Mouse (Mus musculus) intestine, embryonic 14.5 days (tissue): ENCODE results near the gene Gpr108. TPM values are rescaled to one million over a fixed set of nuclear protein-coding genes. Genes with fewer than 3 reads are reported as not detected.

Experiments used
- ATAC-seq: fragments of 200-750 bp; cut with Nextera tagmentation; replicated peaks from 2 replicates; pipeline ENCODE4 v1.8.0; 2017; ENCODE audit warnings: low read depth, moderate number of reproducible peaks, moderate TSS enrichment, moderate library complexity; ENCODE audit not compliant: low FRiP score, low TSS enrichment
- DNase-seq: peaks from one replicate; pipeline ENCODE4 v3.0.0-alpha.2; 2018; ENCODE audit warnings: low spot score
- H3K27ac ChIP-seq: fragments of 300-500 bp; sonication (generic); 2 replicates; pipeline ENCODE4 v1.5.1; 2014; ENCODE audit warnings: low read depth, mild to moderate bottlenecking, control low read depth
- H3K27me3 ChIP-seq: fragments of 300-500 bp; sonication (generic); replicated peaks from 2 replicates; pipeline ENCODE4 v1.6.1; 2014; ENCODE audit warnings: low read length, control low read depth; ENCODE audit not compliant: control insufficient read depth, insufficient read depth
- H3K36me3 ChIP-seq: fragments of 300-500 bp; sonication (generic); 2 replicates; pipeline ENCODE4 v1.6.1; 2014; ENCODE audit warnings: low read length, control low read depth; ENCODE audit not compliant: control insufficient read depth, insufficient read depth
- H3K4me1 ChIP-seq: fragments of 300-500 bp; sonication (generic); replicated peaks from 2 replicates; pipeline ENCODE4 v1.6.1; 2014; ENCODE audit warnings: low read length, control low read depth, mixed read lengths; ENCODE audit not compliant: control insufficient read depth, insufficient read depth
- H3K4me2 ChIP-seq: fragments of 300-500 bp; sonication (generic); 2 replicates; pipeline ENCODE4 v1.6.1; 2014; ENCODE audit warnings: low read length
- H3K4me3 ChIP-seq: fragments of 300-500 bp; sonication (generic); 2 replicates; pipeline ENCODE4 v1.5.1; 2014; ENCODE audit warnings: low read depth, low read length, control low read depth, mixed read lengths
- H3K9ac ChIP-seq: fragments of 300-500 bp; sonication (generic); 2 replicates; pipeline ENCODE4 v1.6.1; 2014; ENCODE audit warnings: mild to moderate bottlenecking, low read length
- H3K9me3 ChIP-seq: fragments of 300-500 bp; sonication (generic); 2 replicates; pipeline ENCODE4 v1.6.1; 2016; ENCODE audit warnings: low read length, control low read depth; ENCODE audit not compliant: control insufficient read depth
- WGBS: fragments of 180-500 bp; shearing (Covaris S2); extraction: QIAGEN DNeasy Blood & Tissue Kit; methylation state at CpG from one replicate; pipeline ENCODE4 v1.1.7; 2014; 5-methylcytosine and 5-hydroxymethylcytosine counted together
- polyA plus RNA-seq: library from polyadenylated mRNA; unstranded; fragments of >200 nt; fragmentation: Nextera tagmentation; extraction: Ambion mirVana; gene quantifications from 2 replicates; pipeline ENCODE4 v1.2.1, GENCODE M21; 2014

The Gpr108 gene
- polyA plus RNA-seq: 34.1 and 37.1 TPM in 2 replicates

- WGBS: under 1% methylated on average over 12 of the region's 12 CpGs
- Histone ChIP-seq H3K36me3 (peaks cover 17% of the 10 kb centered on the region), H3K27ac (peak within 1 kb of the TSS; percentile 95), H3K4me3 (peak within 1 kb of the TSS; percentile 81), H3K27me3 (no peaks in the 10 kb centered on the region), H3K9me3 (no peaks in the 10 kb centered on the region), H3K4me1 (peaks cover 5% of the 10 kb centered on the region; the same call in 1 of the 2 replicates), H3K9ac (peak within 1 kb of the TSS; percentile 76), H3K4me2 (peak within 1 kb of the TSS; percentile 92)
- DNase-seq: peak; percentile 91
- peak; percentile 63 for ATAC-seq
Measured at GRCm38 (mm10) chr17:57248201-57248699, at the start of gene Gpr108. TSS of gene Gpr108 (minus strand) at chr17:57248446.

GRCm38 (mm10) chr17:57297040-57297439, 48.8 kb upstream of the Gpr108 start:
- no peaks in the 10 kb centered on the region for H3K4me1 ChIP-seq
- no peak overlapping the region for H3K4me3 ChIP-seq
- WGBS: 86% methylated on average over 12 of the region's 12 CpGs
- H3K27me3 ChIP-seq: no peaks in the 10 kb centered on the region
- no peak for ATAC-seq
- H3K27ac ChIP-seq: no peak overlapping the region
- H3K36me3 ChIP-seq: no peaks in the 10 kb centered on the region
- no peaks in the 10 kb centered on the region for H3K9me3 ChIP-seq
- no peak for DNase-seq
- H3K9ac ChIP-seq: no peak overlapping the region
- H3K4me2 ChIP-seq: no peak overlapping the region

- no peak for ATAC-seq
- H3K4me1 ChIP-seq: no peaks in the 10 kb centered on the region
- no peaks in the 10 kb centered on the region for H3K9me3 ChIP-seq
- H3K9ac ChIP-seq: no peak overlapping the region
- H3K27ac ChIP-seq: no peak overlapping the region
- no peak overlapping the region for H3K4me2 ChIP-seq
- DNase-seq: no peak
- WGBS: 92% methylated on average over 9 of the region's 9 CpGs
- no peaks in the 10 kb centered on the region for H3K27me3 ChIP-seq
- H3K4me3 ChIP-seq: no peak overlapping the region
- H3K36me3 ChIP-seq: no peaks in the 10 kb centered on the region
Measured at GRCm38 (mm10) chr17:57295935-57296334, 47.7 kb upstream of the Gpr108 start.

- Histone ChIP-seq H3K36me3 (no peaks in the 10 kb centered on the region), H3K27me3 (no peaks in the 10 kb centered on the region), H3K4me3 (no peak overlapping the region), H3K9me3 (no peaks in the 10 kb centered on the region), H3K4me2 (no peak overlapping the region), H3K27ac (no peak overlapping the region), H3K4me1 (no peaks in the 10 kb centered on the region), H3K9ac (no peak overlapping the region)
- 92% methylated on average over 9 of the region's 9 CpGs for WGBS
- no peak for DNase-seq
- no peak for ATAC-seq
Measured at GRCm38 (mm10) chr17:57292968-57293367, 44.7 kb upstream of the Gpr108 start.

- no peak for DNase-seq
- no peak overlapping the region for H3K27ac ChIP-seq
- 81% methylated on average over 2 of the region's 2 CpGs for WGBS
- H3K36me3 ChIP-seq: no peaks in the 10 kb centered on the region
- no peak overlapping the region for H3K4me3 ChIP-seq
- no peak overlapping the region for H3K4me2 ChIP-seq
- ATAC-seq: no peak
- H3K4me1 ChIP-seq: no peaks in the 10 kb centered on the region
- no peaks in the 10 kb centered on the region for H3K27me3 ChIP-seq
- no peaks in the 10 kb centered on the region for H3K9me3 ChIP-seq
- H3K9ac ChIP-seq: no peak overlapping the region
Measured at GRCm38 (mm10) chr17:57292302-57292701, 44.1 kb upstream of the Gpr108 start.

- WGBS: 81% methylated on average over 7 of the region's 7 CpGs
- no peaks in the 10 kb centered on the region for H3K36me3 ChIP-seq
- H3K27ac ChIP-seq: no peak overlapping the region
- no peaks in the 10 kb centered on the region for H3K27me3 ChIP-seq
- DNase-seq: no peak
- no peaks in the 10 kb centered on the region for H3K4me1 ChIP-seq
- no peak overlapping the region for H3K4me2 ChIP-seq
- no peak overlapping the region for H3K9ac ChIP-seq
- ATAC-seq: no peak
- H3K4me3 ChIP-seq: no peak overlapping the region
- H3K9me3 ChIP-seq: no peaks in the 10 kb centered on the region
Measured at GRCm38 (mm10) chr17:57290671-57291055, 42.4 kb upstream of the Gpr108 start.

DNA sequence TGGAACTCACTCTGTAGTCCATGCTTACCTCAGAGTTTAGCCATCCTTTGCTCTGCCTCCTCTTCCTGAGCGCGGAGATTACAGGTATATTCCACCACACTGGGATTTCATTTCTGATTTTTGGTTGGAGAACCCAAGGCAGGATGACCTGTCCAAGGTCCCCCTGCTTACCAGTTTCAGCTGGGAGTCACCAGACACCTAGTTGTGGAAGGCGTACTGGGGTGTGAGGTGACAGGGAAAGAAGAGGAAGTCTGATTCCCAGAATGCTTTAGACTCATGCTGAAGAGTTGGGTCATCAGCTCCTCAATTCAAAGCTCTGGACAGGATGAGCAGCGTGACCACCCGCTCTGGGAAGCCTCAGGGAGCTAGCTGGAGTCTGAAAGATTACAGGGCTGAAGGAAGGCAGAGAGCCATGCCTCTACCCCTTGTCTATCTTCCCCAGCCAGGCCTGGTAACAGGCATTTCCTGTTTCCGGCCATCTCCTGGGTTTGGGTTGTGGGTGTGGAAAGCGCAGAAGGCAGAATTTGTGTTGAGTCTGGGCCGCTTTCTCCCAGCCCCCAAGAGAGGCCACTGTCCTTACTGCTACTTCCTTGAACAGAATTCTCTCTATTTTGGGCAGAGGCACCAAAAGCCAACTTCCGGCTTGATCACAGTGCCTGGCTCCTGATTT, 41.9 kb upstream of the Gpr108 start:
- no peak overlapping the region for H3K27ac ChIP-seq
- H3K4me3 ChIP-seq: no peak overlapping the region
- ATAC-seq (no peak), DNase-seq (no peak)
- no peaks in the 10 kb centered on the region for H3K36me3 ChIP-seq
- H3K9ac ChIP-seq: no peak overlapping the region
- H3K9me3 ChIP-seq: no peaks in the 10 kb centered on the region
- H3K4me2 ChIP-seq: no peak overlapping the region
- H3K4me1 ChIP-seq: no peaks in the 10 kb centered on the region
- 78% methylated on average over 9 of the region's 9 CpGs for WGBS
- H3K27me3 ChIP-seq: no peaks in the 10 kb centered on the region

DNA sequence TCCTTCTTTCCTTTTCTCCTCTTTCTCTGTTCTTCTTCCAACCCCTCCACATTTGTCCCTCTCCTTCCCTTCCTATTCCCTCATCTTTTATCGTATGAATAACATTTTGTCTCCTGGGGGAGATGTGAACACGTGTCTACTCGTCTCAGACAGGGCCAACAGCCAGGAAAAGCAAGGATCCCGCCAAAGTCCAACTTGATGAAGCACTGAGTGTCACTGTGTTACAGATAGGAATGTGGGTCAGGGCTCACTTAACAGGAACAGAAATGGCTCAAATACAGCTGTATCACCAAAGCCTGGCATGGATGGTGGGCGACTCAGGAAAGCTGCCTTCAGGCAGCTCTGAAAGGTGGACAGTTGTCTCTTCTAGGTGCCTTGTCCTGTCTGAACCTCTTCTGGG, 41.0 kb upstream of the Gpr108 start:
- no peak overlapping the region for H3K4me2 ChIP-seq
- no peak for DNase-seq
- H3K9me3 ChIP-seq: no peaks in the 10 kb centered on the region
- no peaks in the 10 kb centered on the region for H3K36me3 ChIP-seq
- H3K4me1 ChIP-seq: no peaks in the 10 kb centered on the region
- H3K9ac ChIP-seq: no peak overlapping the region
- H3K27me3 ChIP-seq: no peaks in the 10 kb centered on the region
- no peak for ATAC-seq
- H3K27ac ChIP-seq: no peak overlapping the region
- 83% methylated on average over 5 of the region's 5 CpGs for WGBS
- H3K4me3 ChIP-seq: no peak overlapping the region

DNA sequence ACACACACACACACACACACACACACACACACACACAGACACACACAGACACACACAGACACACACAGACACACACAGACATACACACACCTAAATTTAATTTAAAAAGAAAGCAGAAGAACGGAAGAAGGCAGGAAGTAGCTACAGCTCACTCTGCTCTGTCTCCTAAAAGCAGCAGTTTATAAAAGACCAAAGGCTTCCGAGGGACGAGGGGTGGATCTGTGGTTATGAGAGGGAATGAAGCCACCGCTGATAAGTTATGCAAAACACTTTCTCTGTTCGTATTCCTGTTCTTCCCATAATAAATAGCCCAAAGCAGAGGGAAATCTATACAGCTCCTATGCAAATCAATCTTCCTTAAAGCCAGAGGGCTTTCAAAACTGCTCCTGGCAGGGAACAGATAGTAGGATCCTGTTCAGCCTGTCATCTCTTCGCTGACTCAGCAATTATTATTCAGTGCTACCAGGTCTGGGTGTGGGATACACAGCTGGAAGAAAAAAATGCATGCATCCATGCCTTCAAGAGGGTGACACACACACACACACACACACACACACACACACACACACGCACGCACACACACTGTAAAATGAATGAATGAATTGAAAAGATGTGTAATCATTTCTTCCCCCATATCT, 38.6 kb upstream of the Gpr108 start:
- Histone ChIP-seq H3K36me3 (no peaks in the 10 kb centered on the region), H3K9me3 (no peaks in the 10 kb centered on the region), H3K4me1 (no peaks in the 10 kb centered on the region), H3K27me3 (no peaks in the 10 kb centered on the region), H3K4me2 (no peak overlapping the region), H3K9ac (no peak overlapping the region), H3K27ac (no peak overlapping the region), H3K4me3 (no peak overlapping the region)
- ATAC-seq (no peak), DNase-seq (no peak)
- 58% methylated on average over 8 of the region's 8 CpGs for WGBS
